Mouse (Mus musculus): ENCODE results near the gene Atp8b5.

Gene Atp8b5

DNA sequence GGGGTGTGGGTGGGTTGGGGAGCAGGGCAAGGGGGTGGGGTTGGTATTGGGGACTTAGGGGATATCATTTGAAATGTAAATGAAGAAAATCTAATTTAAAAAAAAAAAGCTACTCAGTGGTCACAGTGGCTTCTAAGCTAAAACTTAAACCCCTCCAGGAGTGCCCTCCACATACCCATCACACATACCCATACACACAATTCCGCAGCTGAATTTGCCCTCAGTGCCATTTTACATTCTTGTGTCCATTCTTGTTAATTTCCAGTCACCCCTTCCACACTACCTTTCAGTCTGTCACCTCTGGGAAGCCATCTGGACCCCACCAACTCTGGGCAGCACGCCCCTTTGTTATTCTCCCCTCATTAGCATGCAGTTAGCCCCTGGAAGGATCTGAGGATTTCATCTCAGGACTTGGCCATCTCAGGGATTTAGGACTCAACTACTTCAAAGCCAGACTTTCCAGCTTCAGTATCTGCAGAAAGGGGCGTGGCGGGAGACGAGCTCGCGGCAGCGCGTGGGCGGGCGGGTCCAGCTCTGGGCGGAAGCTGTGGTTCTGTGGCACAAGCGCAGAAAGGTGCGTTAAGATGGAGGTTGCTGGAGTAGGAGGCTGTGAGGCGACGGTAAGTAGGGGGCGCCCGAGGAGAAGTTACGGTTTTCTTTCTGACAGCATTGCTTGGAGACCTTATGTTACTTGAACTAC, at the start of gene Atp8b5:
Atp8b5 (plus strand) TSS at position 537 of the 700 bp plus-strand sequence.
- DNase-seq, result peak; percentile 61

DNA sequence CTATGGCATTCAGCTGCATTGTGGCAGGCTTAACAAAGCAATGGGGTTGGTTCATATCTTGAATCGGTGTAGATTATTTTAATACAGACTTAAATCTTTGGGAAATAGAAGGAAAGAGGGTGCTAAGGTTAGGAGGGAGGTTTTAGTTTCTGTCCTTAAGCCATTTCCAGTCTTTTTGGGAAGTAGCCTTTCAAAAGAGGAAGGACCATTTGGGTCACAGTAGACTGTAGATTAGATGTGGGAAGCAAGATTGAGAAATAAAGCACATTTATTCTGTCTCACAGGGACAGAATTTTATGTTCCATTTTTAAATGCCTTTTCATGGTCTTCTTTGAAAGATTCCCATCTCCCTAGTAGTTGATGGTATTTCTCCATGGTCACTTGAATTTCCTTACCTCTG, 49.0 kb upstream of the Atp8b5 start:
- no peak for DNase-seq

DNA sequence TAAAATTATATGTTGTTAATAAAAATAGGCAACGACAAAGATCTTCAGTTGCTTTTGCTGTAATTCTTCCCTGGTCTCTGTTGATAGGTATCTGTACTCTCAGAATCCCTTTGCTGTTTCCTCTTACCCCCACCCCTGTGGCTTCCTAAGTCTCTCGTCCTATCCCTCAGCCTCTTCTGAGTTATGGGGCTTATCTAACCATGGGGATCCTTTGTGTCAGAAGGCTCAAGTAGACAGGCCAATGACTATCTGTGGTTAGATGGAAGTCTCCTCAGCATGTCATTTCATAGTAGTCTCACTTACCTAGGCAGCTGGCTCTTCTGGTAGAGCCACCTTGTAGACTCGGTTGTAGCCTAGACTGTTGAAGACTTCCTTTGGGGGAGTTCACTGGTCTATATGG, 35.1 kb upstream of the Atp8b5 start:
- no peak for DNase-seq

DNA sequence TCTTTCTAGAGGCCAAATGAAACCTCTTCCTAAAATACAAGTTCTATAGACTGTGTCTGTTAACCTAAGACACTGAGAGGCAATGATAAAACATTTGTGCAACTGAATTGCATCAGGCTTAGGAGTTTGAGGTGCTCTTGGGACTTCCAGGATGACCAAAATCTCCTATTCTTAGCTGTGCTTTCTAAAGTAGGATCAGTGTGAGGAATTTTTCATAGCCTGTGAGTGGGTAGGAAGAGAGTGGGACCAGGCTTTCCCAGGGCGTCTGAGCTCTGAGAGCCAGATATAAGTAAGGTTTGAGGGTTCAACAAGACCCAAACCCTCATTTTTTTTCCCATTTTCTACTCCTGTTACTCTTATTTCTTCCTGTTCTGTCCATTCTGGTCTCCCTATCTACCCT, 34.0 kb upstream of the Atp8b5 start:
- DNase-seq, result no peak

DNA sequence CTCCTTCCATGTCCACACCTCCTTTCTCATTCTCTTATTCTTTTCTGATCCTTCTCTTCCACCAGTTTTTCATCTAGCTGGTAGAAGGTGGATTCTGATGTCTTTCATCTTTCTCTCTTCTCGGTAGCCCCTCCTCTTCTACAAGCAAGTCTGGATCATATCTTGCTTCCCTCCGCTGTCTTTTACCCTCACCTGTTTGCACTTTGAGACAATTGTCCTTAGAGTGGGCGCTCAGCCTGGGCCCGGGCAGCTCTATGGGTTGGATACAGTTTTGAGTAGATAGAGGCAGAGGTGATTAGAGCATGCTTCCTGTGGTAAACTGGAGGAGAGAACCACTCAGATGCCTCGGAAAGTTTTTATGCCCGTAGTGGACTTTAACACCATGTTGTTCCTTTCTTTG, 33.5 kb upstream of the Atp8b5 start:
- no peak for DNase-seq

DNA sequence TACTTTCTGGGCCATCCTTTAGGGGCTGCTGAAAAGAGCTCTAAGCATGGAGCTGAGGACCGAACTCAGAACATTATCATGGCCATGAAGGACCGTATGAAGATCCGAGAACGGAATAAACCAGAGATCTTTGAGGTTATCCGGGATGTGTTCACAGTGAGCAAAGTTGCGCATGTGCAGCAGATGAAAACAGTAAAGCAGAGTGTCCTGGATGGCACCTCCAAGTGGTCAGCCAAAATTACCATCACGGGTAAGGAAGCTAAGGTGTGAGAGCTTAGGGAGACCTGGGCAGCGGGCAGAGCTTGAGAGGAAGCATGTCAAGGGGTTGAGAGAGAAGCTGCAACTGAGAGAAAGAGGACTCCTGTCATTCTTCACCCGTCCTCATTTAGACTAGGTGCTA, 30.1 kb upstream of the Atp8b5 start:
- no peak for DNase-seq

DNA sequence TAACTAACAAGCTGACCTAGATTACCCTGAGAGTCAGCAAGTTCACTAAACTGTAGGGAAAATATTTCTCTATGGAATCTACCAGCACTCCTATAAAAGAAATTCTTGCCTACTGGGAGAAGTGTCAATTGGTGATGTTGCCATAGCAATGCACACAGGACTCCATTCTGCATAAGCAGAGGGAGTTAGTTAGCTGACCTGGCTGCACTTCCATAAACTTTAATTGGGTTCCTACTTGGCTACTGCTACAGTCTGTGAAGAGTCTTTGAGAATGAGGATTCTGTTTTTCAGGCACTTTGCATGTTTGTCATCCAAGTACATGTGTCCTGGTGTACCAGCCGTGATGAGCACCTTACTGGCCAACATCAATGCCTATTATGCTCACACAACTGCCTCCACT, 26.2 kb upstream of the Atp8b5 start:
- DNase-seq, result no peak

DNA sequence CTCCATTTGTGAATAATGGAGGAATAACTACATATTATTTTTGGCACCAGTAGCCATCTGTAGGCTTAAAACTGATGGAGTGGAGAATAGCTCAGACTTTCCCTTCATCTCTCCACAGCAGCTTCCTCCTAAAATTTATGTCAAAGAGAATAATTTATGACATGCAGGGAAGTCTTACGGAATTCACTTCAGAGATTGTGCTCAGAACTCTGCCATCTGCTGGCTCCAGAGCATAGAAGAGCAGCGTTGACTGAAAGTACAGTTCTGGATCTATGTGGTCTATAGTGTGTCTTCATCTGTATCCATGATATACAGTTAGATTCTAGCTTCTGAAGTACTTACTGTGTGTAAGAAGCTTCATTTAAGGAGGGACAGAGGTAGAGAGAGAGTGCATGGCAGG, 22.9 kb upstream of the Atp8b5 start:
- no peak for DNase-seq

DNA sequence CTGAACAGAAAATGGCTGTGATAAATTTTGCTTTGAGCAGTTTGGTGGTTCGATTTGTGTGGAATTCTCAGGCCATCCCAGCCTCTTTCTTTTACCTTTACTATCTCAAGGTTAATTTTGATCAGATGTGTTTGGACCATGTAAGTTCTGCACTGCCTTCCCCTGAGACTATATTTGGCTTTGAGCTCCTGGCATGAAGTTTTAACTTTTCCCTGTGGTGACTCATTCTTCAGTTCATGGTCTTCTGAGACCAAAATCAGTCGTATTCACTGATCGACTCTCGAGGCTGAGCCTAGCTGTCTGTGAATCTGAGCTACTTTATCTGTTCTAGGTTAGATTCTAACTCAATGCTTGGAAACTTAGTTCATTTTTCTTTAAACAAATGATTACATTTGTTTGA, 21.2 kb upstream of the Atp8b5 start:
- DNase-seq, result no peak

DNA sequence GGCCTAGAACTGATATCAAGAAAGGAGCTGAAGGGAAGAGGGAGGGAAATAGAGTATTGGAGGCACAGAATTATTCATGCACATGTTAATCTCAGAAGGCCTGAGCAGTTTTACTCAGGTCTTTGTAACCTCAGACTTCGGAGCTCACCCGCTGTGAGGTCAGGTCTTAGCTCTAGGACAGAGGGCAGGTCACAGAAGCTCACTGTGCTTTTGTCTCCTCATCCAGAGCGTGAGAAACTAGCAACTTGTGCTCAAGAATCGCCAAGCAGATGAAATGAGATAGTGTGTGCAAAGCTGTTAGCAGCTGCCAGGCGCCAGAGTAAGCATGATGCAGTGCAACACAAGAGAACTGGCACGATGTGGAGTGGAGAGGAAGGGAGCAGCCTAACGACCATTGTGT, 18.9 kb upstream of the Atp8b5 start:
- DNase-seq, result no peak

DNA sequence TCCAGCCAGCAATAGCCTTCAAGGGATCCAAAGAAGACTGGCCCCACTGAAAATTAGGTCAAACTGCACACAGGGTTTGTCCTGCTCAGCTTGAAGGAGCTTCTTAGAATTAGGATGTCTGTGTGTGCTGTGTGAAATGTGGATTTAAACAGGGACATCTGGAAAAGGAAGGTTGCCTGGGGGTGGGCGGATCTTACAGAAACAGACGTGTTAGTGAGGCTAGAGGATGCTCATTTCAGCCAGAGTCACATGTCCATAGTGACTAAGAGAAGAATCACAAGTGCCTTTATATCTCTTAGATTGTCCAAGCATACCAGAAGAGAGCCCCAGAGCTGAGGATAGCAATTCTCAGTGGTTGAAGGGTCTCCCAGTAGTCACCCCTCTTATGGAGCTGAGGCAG, 18.1 kb upstream of the Atp8b5 start:
- DNase-seq, result no peak

DNA sequence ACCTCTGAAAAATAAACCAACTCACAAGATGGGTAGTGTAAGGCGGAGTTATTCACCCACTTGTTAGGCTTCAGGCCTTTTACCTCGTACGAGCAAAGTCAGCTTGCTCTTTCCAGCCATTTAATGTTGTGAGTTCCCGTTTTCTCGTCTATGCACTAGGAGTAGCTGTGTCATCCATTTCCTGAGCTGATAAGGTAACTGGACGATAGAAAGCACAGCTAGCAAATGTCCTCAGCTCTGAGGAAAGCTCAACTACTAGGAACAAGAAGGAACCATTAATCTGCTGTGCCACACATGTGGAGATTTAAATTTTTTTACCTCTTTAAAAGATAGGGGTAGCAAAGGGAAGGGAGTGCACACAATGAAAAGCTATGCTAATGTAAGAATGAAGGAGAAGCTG, 15.7 kb upstream of the Atp8b5 start:
- no peak for DNase-seq

DNA sequence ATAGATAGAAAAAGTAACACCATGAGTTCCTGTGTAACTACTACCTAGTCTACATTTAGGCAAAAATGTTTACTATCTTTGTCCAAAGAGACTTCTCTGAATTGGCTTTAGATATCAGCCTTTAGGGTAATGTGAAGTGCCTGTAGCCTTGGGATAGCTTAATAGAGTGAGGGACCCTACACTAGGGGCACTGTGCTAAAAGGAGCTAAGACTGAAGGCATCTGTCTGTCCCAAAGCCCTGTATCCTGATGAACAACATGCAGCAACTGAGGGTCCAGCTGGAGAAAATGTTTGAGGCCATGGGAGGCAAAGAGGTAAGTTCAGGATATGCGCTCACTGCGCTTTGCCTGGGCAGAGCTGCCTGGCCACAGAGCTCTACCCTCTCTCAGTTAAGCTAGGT, 9.9 kb upstream of the Atp8b5 start:
- no peak for DNase-seq

DNA sequence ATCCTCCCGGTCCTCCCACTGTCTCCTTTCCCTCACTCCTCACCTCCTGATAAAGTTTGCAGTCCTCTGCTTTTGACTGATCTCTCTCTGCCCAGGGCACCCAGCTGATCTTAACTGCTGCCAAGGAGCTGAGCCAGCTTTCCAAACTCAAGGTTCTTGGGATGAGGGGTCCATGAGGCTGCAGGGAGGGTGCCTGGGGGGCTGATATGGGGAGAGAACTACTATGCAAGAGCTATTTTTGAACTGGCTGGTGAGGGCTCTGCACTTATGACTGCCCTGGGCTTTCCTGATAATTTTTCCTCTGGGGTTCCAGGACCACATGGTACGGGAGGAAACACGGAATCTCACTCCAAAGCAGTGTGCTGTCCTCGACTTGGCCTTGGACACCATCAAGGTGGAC, 8.4 kb upstream of the Atp8b5 start:
- DNase-seq, result no peak

DNA sequence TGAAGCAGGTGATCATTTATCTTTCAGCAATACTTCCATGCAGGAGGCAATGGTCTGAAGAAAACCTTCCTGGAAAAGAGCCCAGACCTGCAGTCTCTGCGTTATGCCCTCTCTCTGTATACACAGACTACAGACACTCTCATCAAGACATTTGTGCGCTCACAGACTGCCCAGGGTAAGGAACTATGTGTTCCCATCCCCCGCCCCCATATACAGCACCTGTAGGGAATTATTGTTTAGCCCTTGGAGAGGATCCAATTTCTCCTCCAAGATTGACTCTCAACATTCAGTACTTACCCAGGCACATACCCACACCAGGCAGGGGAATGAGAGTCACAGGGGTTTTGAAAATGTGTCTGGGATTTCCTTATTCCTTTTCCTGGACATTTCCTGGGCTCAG, 7.5 kb upstream of the Atp8b5 start:
- no peak for DNase-seq

DNA sequence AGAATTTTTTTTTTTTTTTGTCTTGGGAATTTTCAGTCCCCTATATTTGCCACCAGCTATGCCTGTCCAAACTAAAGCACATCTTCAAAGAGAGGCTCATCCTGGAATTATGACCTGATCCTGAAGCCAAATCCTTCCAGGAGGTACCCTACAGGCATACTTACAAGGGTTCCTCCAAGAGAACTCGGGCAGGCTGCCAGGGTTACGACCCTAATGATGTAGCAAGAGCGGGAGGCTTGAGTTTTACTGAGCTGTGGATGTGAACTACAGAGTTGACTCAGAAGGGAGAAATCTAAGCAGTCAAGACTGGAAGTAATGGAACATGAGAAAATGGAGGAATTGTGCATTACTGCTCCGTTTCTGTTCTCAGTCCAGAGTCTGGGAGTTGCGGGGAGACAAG, 6.9 kb upstream of the Atp8b5 start:
- no peak for DNase-seq

DNA sequence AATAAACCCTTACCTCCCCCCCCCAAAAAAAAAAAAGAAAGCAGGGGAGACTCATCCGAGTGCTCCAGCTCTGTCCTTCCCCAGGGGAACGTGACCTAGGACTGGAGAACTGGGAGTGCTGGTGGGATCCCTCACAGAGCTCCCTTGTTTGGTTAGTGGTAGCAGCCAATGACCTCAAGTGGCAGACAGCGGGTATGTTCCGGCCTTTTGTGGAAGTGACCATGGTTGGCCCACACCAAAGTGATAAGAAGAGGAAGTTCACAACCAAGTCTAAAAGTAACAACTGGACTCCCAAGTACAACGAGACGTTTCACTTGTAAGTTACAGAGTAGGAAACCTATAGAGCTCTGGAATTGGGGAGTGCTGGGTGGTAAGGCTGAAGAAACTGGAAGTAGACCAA, 4.1 kb upstream of the Atp8b5 start:
- DNase-seq, result no peak

DNA sequence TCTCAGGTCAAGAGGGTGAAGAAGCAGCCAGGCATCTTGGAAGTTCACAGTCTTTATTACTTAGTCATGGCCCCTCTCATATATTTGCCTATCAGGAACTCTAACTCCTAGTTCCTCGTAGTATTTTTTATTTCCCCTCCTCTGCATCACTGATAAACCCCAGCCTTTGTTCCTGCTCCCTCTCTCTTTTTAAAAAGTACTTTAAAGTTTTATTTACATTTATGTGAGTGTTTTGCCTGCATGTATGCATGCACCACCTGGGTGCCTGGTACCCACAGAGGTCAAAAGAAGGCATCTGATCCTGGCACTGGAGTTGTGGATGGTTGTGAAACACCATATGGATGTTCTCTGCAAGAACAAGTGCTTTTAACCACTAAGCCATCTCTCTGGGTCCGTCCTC, 813 bp upstream of the Atp8b5 start:
- no peak for DNase-seq

DNA sequence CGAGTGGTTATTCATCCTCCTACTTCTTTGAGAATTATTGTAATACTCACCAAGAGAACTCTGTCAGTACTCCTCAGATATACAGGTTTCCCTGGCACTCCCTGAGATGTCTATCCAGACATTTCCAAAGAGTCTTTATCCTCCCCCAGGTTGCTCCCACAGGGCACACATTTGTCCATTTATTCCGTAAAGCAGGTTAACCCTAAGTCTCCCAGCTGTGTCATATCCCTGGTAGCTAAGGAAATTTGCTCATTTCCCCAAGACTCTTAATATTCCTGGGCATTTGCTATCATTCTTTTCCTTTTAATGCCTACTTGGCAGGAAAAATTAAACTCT, 332 bp downstream of the Atp8b5 start:
- no peak for DNase-seq

DNA sequence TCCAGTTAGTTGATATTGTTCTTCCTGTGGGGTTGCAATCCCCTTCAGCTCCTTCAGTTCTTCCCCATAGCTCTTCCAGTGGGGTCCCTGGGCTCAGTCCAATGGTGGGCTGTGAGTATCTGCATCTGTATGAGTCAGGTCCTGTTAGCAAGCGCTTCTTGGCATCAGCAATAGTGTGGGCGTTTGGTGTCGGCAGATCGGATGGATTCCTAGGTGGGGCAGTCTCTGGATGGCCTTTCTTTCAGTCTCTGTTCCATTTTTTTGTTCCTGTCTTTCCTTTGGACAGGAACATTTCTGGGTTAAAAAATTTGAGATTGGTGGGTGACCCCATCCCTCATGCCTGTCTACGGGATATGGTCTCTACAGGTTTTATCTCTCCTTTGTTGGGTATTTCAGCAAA, 18.5 kb downstream of the Atp8b5 start:
- no peak for DNase-seq

DNA sequence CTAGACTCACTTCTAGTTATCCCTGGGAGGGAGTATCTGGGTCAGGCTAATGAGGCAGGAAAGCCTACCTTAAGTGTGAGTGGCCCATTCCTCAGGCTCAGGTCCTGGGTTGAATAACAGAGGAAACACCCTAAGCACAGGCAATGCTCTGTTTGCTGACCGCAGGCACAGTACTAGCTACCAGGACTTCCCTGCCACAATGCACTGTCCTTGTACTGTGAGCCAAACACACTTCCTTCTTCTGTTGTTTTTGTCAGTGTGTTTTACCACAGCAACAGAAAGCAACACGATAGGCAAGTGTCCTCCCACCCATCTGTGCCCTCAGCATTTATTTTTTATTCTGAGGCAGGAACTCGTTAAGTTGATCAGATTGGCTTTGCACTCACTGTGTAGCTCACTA, 20.3 kb downstream of the Atp8b5 start:
- DNase-seq, result no peak

DNA sequence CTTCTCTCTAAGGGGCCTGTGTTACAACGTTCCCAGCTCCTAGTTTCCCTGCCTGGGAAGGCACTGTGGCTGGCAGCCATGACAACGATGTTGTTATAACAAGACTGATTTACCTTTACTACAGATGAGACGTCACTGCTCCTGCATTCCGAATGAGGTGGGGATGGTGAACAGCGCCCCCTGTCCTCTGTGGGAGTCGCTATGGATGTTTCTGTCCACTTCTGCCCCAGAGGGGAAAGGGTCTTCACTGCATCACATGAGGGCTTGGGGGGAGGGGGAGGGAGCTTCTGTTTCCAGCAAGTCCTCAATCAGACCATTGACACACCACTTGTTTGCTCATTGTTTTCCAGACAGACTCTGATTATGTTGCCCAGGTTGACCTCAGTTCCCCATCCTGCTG, 27.0 kb downstream of the Atp8b5 start:
- DNase-seq, result no peak

DNA sequence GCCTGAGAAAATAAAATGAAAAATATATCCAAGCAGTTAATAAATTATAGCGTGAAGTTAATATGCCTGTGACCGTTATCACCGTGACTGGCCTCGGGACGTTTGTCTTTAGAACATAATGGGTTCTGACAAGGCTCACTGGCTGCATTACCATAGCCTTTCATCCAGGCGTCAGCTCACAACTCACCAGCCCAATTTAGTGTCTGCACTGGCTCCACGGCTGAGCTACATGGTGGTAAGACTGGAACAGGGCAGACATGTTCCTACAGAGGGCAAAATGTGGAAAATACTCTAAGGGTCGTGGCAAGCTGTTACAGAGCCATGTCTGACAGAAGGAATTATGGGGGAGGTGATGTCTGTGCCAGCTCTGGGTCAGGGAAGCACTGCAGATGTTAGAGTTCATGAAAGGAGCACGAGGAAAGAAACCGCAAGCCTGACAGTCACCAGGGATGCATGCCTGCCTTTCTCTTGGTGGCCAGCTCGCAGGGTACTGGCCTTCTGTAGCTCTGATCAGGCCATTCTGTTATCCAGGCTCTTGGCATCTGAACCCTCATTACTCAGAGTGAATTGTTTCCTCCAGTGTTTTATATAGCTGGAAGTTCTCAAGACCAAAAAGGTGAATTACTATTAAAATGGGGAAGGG, 42.9 kb downstream of the Atp8b5 start:
- DNase-seq, result no peak

DNA sequence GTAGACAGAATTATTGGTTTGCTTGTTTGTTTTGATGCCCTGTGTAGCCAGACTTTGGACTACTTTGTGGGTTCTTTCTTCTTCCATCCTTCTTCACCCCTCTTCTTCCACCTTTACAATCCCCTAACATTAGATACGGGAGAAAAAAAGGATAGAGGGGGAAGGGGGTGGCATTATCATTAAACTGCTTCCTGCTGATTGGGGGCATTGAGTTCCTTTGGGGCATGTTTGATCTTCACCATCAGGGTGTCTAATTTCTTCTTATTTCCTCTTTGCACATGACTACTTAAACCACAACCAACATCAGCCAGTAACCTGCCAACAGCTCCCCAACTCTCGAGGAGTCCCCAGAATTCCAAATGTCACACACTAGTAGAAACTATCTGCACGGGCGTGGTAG, 54.6 kb downstream of the Atp8b5 start:
- no peak for DNase-seq

DNA sequence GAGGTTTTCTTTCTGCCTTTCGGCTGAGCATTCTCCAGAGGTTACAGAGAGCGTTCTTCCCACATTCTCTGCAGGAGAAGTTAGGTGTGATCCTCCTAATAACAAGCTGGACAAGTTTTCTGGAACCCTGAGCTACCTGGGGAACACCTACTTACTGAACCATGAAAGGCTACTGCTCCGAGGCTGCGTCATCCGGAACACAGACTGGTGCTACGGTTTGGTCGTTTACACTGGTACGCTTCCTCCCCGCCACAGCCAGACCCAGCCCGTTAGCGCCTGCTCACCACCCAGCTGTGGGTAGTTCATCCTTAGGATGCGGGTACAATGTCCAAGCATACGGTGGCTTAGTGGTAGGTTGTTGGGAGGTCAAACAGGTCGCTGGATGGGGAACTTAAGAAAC, 55.4 kb downstream of the Atp8b5 start:
- no peak for DNase-seq

Measured in cerebellum, adult 11 months (tissue).